Mouse (Mus musculus) lung, embryonic 15.5 days (tissue): ENCODE data around the gene Trpm5. TPM values are rescaled to one million over a fixed set of nuclear protein-coding genes. Genes with fewer than 3 reads are reported as not detected.

Source experiments
- ATAC-seq: fragments of 200-750 bp; cut with Nextera tagmentation; 2 replicates; pipeline ENCODE4 v1.8.0; 2017; ENCODE audit warnings: moderate number of reproducible peaks, borderline replicate concordance; ENCODE audit not compliant: low FRiP score, low TSS enrichment; ENCODE audit errors: extremely low read depth
- H3K27ac ChIP-seq: fragments of 300-500 bp; sonication (generic); 2 replicates; pipeline ENCODE4 v1.5.1; 2015; ENCODE audit warnings: moderate library complexity, mild to moderate bottlenecking, inconsistent platforms
- H3K27me3 ChIP-seq: fragments of 300-500 bp; sonication (generic); 2 replicates; pipeline ENCODE4 v1.6.1; 2015; ENCODE audit warnings: inconsistent platforms
- H3K36me3 ChIP-seq: fragments of 300-500 bp; sonication (generic); 2 replicates; pipeline ENCODE4 v1.6.1; 2015; ENCODE audit warnings: inconsistent platforms
- H3K4me1 ChIP-seq: fragments of 300-500 bp; sonication (generic); 2 replicates; pipeline ENCODE4 v1.6.1; 2015; ENCODE audit warnings: inconsistent platforms
- H3K4me2 ChIP-seq: fragments of 300-500 bp; sonication (generic); 2 replicates; pipeline ENCODE4 v1.6.1; 2015; ENCODE audit warnings: inconsistent platforms, mild to moderate bottlenecking, moderate library complexity
- H3K4me3 ChIP-seq: fragments of 300-500 bp; sonication (generic); 2 replicates; pipeline ENCODE4 v1.5.1; 2015; ENCODE audit warnings: mild to moderate bottlenecking, inconsistent platforms
- H3K9ac ChIP-seq: fragments of 300-500 bp; sonication (generic); 2 replicates; pipeline ENCODE4 v1.6.1; 2015; ENCODE audit warnings: inconsistent platforms
- H3K9me3 ChIP-seq: fragments of 300-500 bp; sonication (generic); 2 replicates; pipeline ENCODE4 v1.6.1; 2016; ENCODE audit warnings: inconsistent platforms
- WGBS: fragments of 180-500 bp; shearing (Covaris S2); methylation state at CpG from one replicate; pipeline ENCODE4 v1.1.7; 2015; 5-methylcytosine and 5-hydroxymethylcytosine counted together
- polyA plus RNA-seq: library from polyadenylated mRNA; unstranded; fragments of >200 nt; fragmentation: Nextera tagmentation; extraction: Ambion mirVana; gene quantifications from 2 replicates; pipeline ENCODE4 v1.2.1, GENCODE M21; 2015

Gene Trpm5
- polyA plus RNA-seq, 1 experiment from 2014 or later, result 4.4 TPM

DNA sequence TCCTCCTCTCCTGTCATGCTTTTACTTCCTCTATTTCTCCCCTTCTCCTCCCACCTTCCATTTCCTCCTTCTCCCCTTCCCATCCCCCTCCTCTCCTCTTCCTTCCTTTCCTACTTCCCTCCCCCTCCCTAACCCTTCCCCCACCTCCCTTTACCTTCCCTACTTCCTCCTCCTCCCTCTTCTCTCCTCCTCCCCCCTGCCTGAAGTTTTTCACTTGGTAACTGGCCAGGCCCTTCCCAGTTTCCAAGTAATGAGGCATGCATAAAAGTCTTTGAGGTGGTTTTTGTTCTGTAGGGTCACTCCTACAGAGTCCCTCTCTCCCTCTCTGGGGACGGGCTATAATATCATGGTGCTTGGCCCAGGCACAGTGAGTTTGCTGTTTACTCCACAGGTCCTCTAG lies 25.0 kb upstream of the Trpm5 start:
- Histone ChIP-seq H3K4me3 (no peak overlapping the region), H3K27me3 (no peaks in the 10 kb centered on the region), H3K4me1 (peaks cover 33% of the 10 kb centered on the region)

DNA sequence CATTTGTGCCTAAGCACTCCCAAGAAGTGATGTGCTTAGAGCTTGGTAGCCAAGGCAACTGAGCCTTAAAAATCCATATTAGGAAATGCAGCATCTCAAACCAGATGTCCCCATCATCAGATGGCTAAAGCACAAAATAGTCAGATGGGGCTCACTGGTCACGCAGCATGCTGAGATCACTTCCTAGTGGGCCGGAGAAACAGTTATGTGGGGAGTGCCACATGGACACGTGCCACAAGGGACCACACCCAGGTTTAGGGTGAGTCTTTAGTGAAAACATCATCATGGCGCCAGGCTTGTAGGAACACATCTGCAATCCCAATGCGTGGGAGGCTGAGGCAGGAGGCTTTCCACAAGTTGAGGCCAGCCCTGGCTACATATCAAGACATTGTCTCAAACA lies 22.1 kb upstream of the Trpm5 start:
- H3K9me3 ChIP-seq, result no peaks in the 10 kb centered on the region
- H3K4me1 ChIP-seq, result peaks cover 25% of the 10 kb centered on the region
- no peaks in the 10 kb centered on the region for H3K36me3 ChIP-seq
- no peak overlapping the region for H3K4me3 ChIP-seq
- no peak for ATAC-seq
- no peak overlapping the region for H3K9ac ChIP-seq
- H3K4me2 ChIP-seq, result no peak overlapping the region
- no peaks in the 10 kb centered on the region for H3K27me3 ChIP-seq
- no peak overlapping the region for H3K27ac ChIP-seq
- WGBS, result 75% methylated on average over 5 of the region's 5 CpGs

More for the DNA sequence above, 25.0 kb upstream of the Trpm5 start:
- peak overlapping the region; percentile 44 for H3K27ac ChIP-seq
- H3K9ac ChIP-seq, result no peak overlapping the region
- H3K9me3 ChIP-seq, result no peaks in the 10 kb centered on the region
- ATAC-seq, result no peak
- no peaks in the 10 kb centered on the region for H3K36me3 ChIP-seq
- whole genome bisulfite sequencing, result 22% methylated on average over 1 of the region's 1 CpGs
- H3K4me2 ChIP-seq, result no peak overlapping the region

- no peak for ATAC-seq
- no peak overlapping the region for H3K27ac ChIP-seq
- no peaks in the 10 kb centered on the region for H3K9me3 ChIP-seq
- H3K4me1 ChIP-seq, result peaks cover 16% of the 10 kb centered on the region
- H3K4me2 ChIP-seq, result no peak overlapping the region
- no peak overlapping the region for H3K4me3 ChIP-seq
- no peaks in the 10 kb centered on the region for H3K27me3 ChIP-seq
- no peak overlapping the region for H3K9ac ChIP-seq
- H3K36me3 ChIP-seq, result no peaks in the 10 kb centered on the region
Observed at GRCm38 (mm10) chr7:143114773-143115172, 20.3 kb upstream of the Trpm5 start.

DNA sequence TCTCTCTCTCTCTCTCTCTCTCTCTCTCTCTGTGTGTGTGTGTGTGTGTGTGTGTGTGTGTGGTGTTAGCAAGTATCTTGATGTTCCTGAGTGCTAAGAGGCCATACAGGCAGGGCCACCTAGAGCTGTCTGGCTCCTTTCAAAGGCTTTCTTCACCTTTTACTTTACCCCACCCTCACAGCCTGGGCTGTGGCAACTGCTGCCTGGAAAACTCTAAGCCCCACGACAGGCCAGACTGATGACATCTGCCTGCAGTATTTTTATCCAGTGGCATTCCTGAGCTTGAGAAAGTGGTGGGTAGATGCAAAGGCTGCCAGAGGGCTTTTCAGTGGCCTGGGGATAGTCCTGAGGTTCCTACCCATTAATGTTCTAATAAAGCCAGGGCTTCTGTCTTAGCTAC lies 18.0 kb upstream of the Trpm5 start:
- H3K9me3 ChIP-seq, result no peaks in the 10 kb centered on the region
- peaks cover 18% of the 10 kb centered on the region for H3K4me1 ChIP-seq
- H3K9ac ChIP-seq, result no peak overlapping the region
- no peak overlapping the region for H3K4me2 ChIP-seq
- no peak for ATAC-seq
- H3K27ac ChIP-seq, result no peak overlapping the region
- no peak overlapping the region for H3K4me3 ChIP-seq
- H3K36me3 ChIP-seq, result no peaks in the 10 kb centered on the region
- peaks cover 16% of the 10 kb centered on the region for H3K27me3 ChIP-seq
- 19% methylated on average over 1 of the region's 1 CpGs for WGBS

DNA sequence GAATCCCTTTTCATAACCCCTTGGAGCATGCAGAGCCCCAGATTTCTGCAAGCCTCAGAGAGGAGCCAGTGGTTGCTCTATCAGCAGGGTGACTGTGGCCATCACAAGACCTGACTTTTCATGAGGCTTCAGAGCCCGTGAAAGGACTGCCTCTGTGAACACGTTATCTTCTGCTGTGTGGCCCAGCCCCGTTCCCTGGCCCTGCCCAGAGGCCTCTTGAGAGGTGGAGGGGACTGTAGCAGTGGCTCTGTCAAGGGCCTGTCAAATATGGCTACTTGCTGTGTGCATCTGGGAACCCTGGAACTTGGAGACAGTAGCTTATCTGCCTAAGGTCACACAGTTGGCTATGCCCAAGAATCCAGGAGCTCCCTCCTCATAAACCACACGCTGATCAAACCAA lies 17.3 kb upstream of the Trpm5 start:
- Histone ChIP-seq H3K4me2 (no peak overlapping the region), H3K27ac (no peak overlapping the region), H3K9ac (no peak overlapping the region)

GRCm38 (mm10) chr7:143110803-143111202 lies 16.4 kb upstream of the Trpm5 start:
- Histone ChIP-seq H3K27ac (no peak overlapping the region), H3K36me3 (no peaks in the 10 kb centered on the region), H3K4me2 (no peak overlapping the region), H3K9me3 (no peaks in the 10 kb centered on the region), H3K27me3 (peaks cover 32% of the 10 kb centered on the region), H3K4me3 (no peak overlapping the region), H3K9ac (no peak overlapping the region), H3K4me1 (peaks cover 27% of the 10 kb centered on the region)
- WGBS, result 58% methylated on average over 1 of the region's 1 CpGs
- ATAC-seq, result no peak

More for the DNA sequence above, 17.3 kb upstream of the Trpm5 start:
- no peak overlapping the region for H3K4me3 ChIP-seq
- H3K27me3 ChIP-seq, result peaks cover 22% of the 10 kb centered on the region
- H3K36me3 ChIP-seq, result no peaks in the 10 kb centered on the region
- H3K9me3 ChIP-seq, result no peaks in the 10 kb centered on the region
- ATAC-seq, result no peak
- WGBS, result 31% methylated on average over 4 of the region's 4 CpGs
- peaks cover 24% of the 10 kb centered on the region for H3K4me1 ChIP-seq

- peaks cover 27% of the 10 kb centered on the region for H3K4me1 ChIP-seq
- no peak for ATAC-seq
- H3K4me2 ChIP-seq, result peak overlapping the region; percentile 84
- no peak overlapping the region for H3K4me3 ChIP-seq
- H3K27me3 ChIP-seq, result peaks cover 38% of the 10 kb centered on the region
- H3K36me3 ChIP-seq, result no peaks in the 10 kb centered on the region
- peak overlapping the region; percentile 65 for H3K27ac ChIP-seq
- H3K9me3 ChIP-seq, result no peaks in the 10 kb centered on the region
- WGBS, result 58% methylated on average over 3 of the region's 3 CpGs
- no peak overlapping the region for H3K9ac ChIP-seq
Observed at GRCm38 (mm10) chr7:143109696-143110095, 15.3 kb upstream of the Trpm5 start.

GRCm38 (mm10) chr7:143108996-143109660 lies 14.7 kb upstream of the Trpm5 start:
- WGBS, result 18% methylated on average over 3 of the region's 3 CpGs
- peaks cover 27% of the 10 kb centered on the region for H3K4me1 ChIP-seq
- peak overlapping the region; percentile 65 for H3K27ac ChIP-seq

GRCm38 (mm10) chr7:143108200-143108599 lies 13.8 kb upstream of the Trpm5 start:
- Histone ChIP-seq H3K36me3 (no peaks in the 10 kb centered on the region), H3K4me3 (0 out of 2 replicates have a peak overlapping the region, but pooled peaks have one; percentile 44), H3K27ac (peak overlapping the region; percentile 60), H3K9me3 (no peaks in the 10 kb centered on the region), H3K4me2 (peak overlapping the region; percentile 84), H3K4me1 (peaks cover 27% of the 10 kb centered on the region), H3K9ac (no peak overlapping the region), H3K27me3 (peaks cover 38% of the 10 kb centered on the region)
- WGBS, result 31% methylated on average over 5 of the region's 5 CpGs
- ATAC-seq, result peak; percentile 6; the same call in 1 of the 2 replicates

More at GRCm38 (mm10) chr7:143108996-143109660, 14.7 kb upstream of the Trpm5 start:
- H3K4me2 ChIP-seq, result peak overlapping the region; percentile 84
- no peaks in the 10 kb centered on the region for H3K36me3 ChIP-seq
- no peak overlapping the region for H3K4me3 ChIP-seq
- H3K9me3 ChIP-seq, result no peaks in the 10 kb centered on the region
- ATAC-seq, result no peak
- H3K27me3 ChIP-seq, result peaks cover 38% of the 10 kb centered on the region
- H3K9ac ChIP-seq, result no peak overlapping the region

GRCm38 (mm10) chr7:143106672-143107465 lies 12.4 kb upstream of the Trpm5 start:
- H3K27me3 ChIP-seq, result peaks cover 38% of the 10 kb centered on the region
- no peaks in the 10 kb centered on the region for H3K36me3 ChIP-seq
- 5% methylated on average over 56 of the region's 57 CpGs for WGBS
- H3K4me2 ChIP-seq, result peak overlapping the region; percentile 84
- H3K4me3 ChIP-seq, result peak overlapping the region; percentile 44
- no peak overlapping the region for H3K27ac ChIP-seq
- peak overlapping the region; percentile 35 for H3K9ac ChIP-seq
- no peaks in the 10 kb centered on the region for H3K9me3 ChIP-seq
- peaks cover 27% of the 10 kb centered on the region for H3K4me1 ChIP-seq
- ATAC-seq, result peak; percentile 58

- H3K4me3 ChIP-seq, result peak within 1 kb of the TSS; percentile 44
- WGBS, result 74% methylated on average over 4 of the region's 4 CpGs
- peaks cover 23% of the 10 kb centered on the region for H3K4me1 ChIP-seq
- no peak for ATAC-seq
- H3K9ac ChIP-seq, result peak within 1 kb of the TSS; percentile 35
- no peaks in the 10 kb centered on the region for H3K36me3 ChIP-seq
- H3K27ac ChIP-seq, result no peak within 1 kb of the TSS
- H3K27me3 ChIP-seq, result peaks cover 38% of the 10 kb centered on the region
- H3K4me2 ChIP-seq, result peak within 1 kb of the TSS; percentile 84
- no peaks in the 10 kb centered on the region for H3K9me3 ChIP-seq
Observed at GRCm38 (mm10) chr7:143106062-143106461, 11.6 kb upstream of the Trpm5 start, which contains the start of gene Kcnq1. Gene Kcnq1, plus strand, starts transcription at chr7:143106362.

DNA sequence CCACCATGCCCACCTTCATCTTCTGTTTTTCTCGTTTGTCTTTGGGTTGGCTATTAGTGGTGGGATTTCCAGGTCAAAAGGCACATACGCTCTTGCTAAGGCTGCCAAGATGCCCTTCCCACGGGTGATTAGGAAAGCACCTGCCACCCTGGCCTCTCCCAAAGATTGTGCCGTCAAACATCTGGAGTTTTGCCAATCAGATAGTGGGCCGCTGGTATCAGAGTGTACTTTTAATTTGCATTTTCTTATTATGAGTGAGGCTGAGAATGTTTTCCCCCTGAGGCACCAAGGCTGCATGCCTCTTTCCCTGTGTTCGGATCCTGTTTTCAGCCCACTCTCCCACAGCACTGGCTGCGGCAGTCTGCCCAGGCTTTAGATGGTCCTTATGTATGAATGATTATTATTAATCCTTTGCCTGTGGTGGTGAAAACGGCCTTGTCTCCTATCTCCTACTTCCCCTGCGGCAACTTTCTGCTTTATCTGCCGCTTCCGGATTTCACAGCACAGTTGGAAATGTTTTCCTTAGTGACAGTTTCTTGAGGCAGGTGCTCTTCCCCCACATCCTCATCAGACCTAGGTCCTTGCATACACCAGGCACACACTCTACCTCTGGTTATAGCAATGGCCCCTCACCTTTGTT lies 10.9 kb upstream of the Trpm5 start:
- H3K36me3 ChIP-seq, result no peaks in the 10 kb centered on the region
- H3K4me3 ChIP-seq, result no peak overlapping the region
- 45% methylated on average over 11 of the region's 11 CpGs for WGBS
- H3K27me3 ChIP-seq, result peaks cover 38% of the 10 kb centered on the region
- H3K4me2 ChIP-seq, result no peak overlapping the region
- no peak overlapping the region for H3K9ac ChIP-seq
- H3K4me1 ChIP-seq, result peaks cover 23% of the 10 kb centered on the region
- no peak overlapping the region for H3K27ac ChIP-seq
- ATAC-seq, result no peak
- H3K9me3 ChIP-seq, result no peaks in the 10 kb centered on the region
